Mouse (Mus musculus) brain, embryonic 18.5 days (tissue): ENCODE data around the gene Cenpo.

Experiments
- DNase-seq: peaks from one replicate; pipeline ENCODE4 v3.0.0-alpha.2; 2012; ENCODE audit warnings: low read depth, low spot score

The Cenpo gene

GRCm38 (mm10) chr12:4199271-4199670 lies 34.8 kb downstream of the Cenpo start:
- DNase-seq, result no peak

GRCm38 (mm10) chr12:4198702-4199101 lies 35.4 kb downstream of the Cenpo start:
- DNase-seq, result no peak

GRCm38 (mm10) chr12:4194643-4195042 lies 39.5 kb downstream of the Cenpo start:
- DNase-seq, result no peak

GRCm38 (mm10) chr12:4193025-4193740 lies 40.9 kb downstream of the Cenpo start:
- no peak for DNase-seq

- no peak for DNase-seq
Observed at GRCm38 (mm10) chr12:4192514-4192913, 41.6 kb downstream of the Cenpo start.

GRCm38 (mm10) chr12:4189060-4189447 lies 45.0 kb downstream of the Cenpo start:
- DNase-seq, result no peak

GRCm38 (mm10) chr12:4188171-4189059 lies 45.7 kb downstream of the Cenpo start:
- no peak for DNase-seq

- no peak for DNase-seq
Observed at GRCm38 (mm10) chr12:4184648-4185047, 49.4 kb downstream of the Cenpo start.

- no peak for DNase-seq
Observed at GRCm38 (mm10) chr12:4180507-4180906, 53.6 kb downstream of the Cenpo start.

GRCm38 (mm10) chr12:4179671-4180233 lies 54.3 kb downstream of the Cenpo start:
- DNase-seq, result no peak

- no peak for DNase-seq
Observed at GRCm38 (mm10) chr12:4178839-4179238, 55.3 kb downstream of the Cenpo start.

- DNase-seq, result no peak
Observed at GRCm38 (mm10) chr12:4173108-4173790, 60.8 kb downstream of the Cenpo start.

- no peak for DNase-seq
Observed at GRCm38 (mm10) chr12:4169622-4170021, 64.5 kb downstream of the Cenpo start.

- no peak for DNase-seq
Observed at GRCm38 (mm10) chr12:4169058-4169457, 65.0 kb downstream of the Cenpo start.

GRCm38 (mm10) chr12:4166970-4167369 lies 67.1 kb downstream of the Cenpo start:
- DNase-seq, result no peak

GRCm38 (mm10) chr12:4162886-4163285 lies 71.2 kb downstream of the Cenpo start:
- no peak for DNase-seq

- no peak for DNase-seq
Observed at GRCm38 (mm10) chr12:4160322-4160721, 73.8 kb downstream of the Cenpo start.

- DNase-seq, result no peak
Observed at GRCm38 (mm10) chr12:4158868-4159632, 75.0 kb downstream of the Cenpo start.

GRCm38 (mm10) chr12:4158179-4158578 lies 75.9 kb downstream of the Cenpo start:
- no peak for DNase-seq

- no peak for DNase-seq
Observed at GRCm38 (mm10) chr12:4157466-4157865, 76.6 kb downstream of the Cenpo start.

- DNase-seq, result no peak
Observed at GRCm38 (mm10) chr12:4151969-4152368, 82.1 kb downstream of the Cenpo start.
